Mouse (Mus musculus) CH12.LX (cell line): ENCODE data around the gene Trmu. TPM values are rescaled to one million over a fixed set of nuclear protein-coding genes. Genes with fewer than 3 reads are reported as not detected.

Experiments used
- DNase-seq: peaks from one replicate; pipeline ENCODE4 v3.0.0-alpha.2; 2013; ENCODE audit errors: extremely low read depth
- H3K27ac ChIP-seq: 2 replicates; pipeline ENCODE4 v1.5.1; 2012; ENCODE audit warnings: low read depth, mild to moderate bottlenecking, control low read depth, moderate library complexity; ENCODE audit not compliant: insufficient read depth
- H3K27me3 ChIP-seq: replicated peaks from 2 replicates; pipeline ENCODE3; 2012; ENCODE audit warnings: inconsistent platforms
- H3K36me3 ChIP-seq, 2 experiments: replicated peaks in 1 of 2; 2 replicates each; pipeline versions ENCODE3 to v1.6.1; 2012; ENCODE audit warnings: inconsistent platforms in 1 of 2, low read length in 1 of 2, mild to moderate bottlenecking in 1 of 2, mixed read lengths in 1 of 2, moderate library complexity in 1 of 2; ENCODE audit not compliant: control insufficient read depth in 1 of 2, insufficient read depth in 1 of 2
- H3K4me1 ChIP-seq, 2 experiments: 2 replicates each; pipeline ENCODE4 v1.6.1; 2012; ENCODE audit warnings: inconsistent platforms in 1 of 2, moderate library complexity in 1 of 2; ENCODE audit not compliant: insufficient read depth in 2 of 2, control insufficient read depth in 1 of 2
- H3K4me2 ChIP-seq: 2 replicates; pipeline ENCODE4 v1.6.1; 2012; ENCODE audit warnings: low read depth, mild to moderate bottlenecking, control low read depth; ENCODE audit not compliant: poor library complexity, insufficient read depth, severe bottlenecking
- H3K4me3 ChIP-seq, 3 experiments: fragments of 150-350 bp in 1 of 3; sonication (generic) in 1 of 3; replicated peaks in 1 of 3; 2 replicates each; pipeline versions ENCODE3 to v1.5.1; 2011 to 2012; ENCODE audit warnings: low read depth in 2 of 3, low read length in 2 of 3, mild to moderate bottlenecking in 2 of 3, moderate library complexity in 2 of 3, control low read depth in 1 of 3, improper control_type of control experiment in 1 of 3, inconsistent platforms in 1 of 3, mixed read lengths in 1 of 3; ENCODE audit not compliant: poor library complexity in 1 of 3
- H3K79me2 ChIP-seq: replicated peaks from 2 replicates; pipeline ENCODE4 v1.6.1; 2012; ENCODE audit warnings: mild to moderate bottlenecking, moderate library complexity; ENCODE audit not compliant: control insufficient read depth, poor library complexity, insufficient read depth, severe bottlenecking; ENCODE audit errors: extremely low read depth
- H3K9ac ChIP-seq: 2 replicates; pipeline ENCODE4 v1.6.1; 2012; ENCODE audit warnings: low read depth, mild to moderate bottlenecking, control low read depth, moderate library complexity; ENCODE audit not compliant: insufficient read depth
- H3K9me3 ChIP-seq: replicated peaks from 2 replicates; pipeline ENCODE3; 2012; ENCODE audit warnings: low read length, inconsistent platforms, mixed read lengths
- CTCF ChIP-seq, 2 experiments: IDR thresholded peaks in 1 of 2; conservative IDR thresholded peaks in 1 of 2; 2 replicates each; pipeline ENCODE4 v1.5.1; 2011 to 2012; ENCODE audit warnings: low read depth in 2 of 2, low read length in 2 of 2, improper control_type of control experiment in 1 of 2, inconsistent platforms in 1 of 2, mild to moderate bottlenecking in 1 of 2, moderate library complexity in 1 of 2
- E2F4 ChIP-seq: IDR thresholded peaks from 2 replicates; pipeline ENCODE4 v1.6.1; 2011; ENCODE audit warnings: low read depth, low read length, improper control_type of control experiment; ENCODE audit not compliant: insufficient replicate concordance
- HCFC1 ChIP-seq: IDR thresholded peaks from 2 replicates; pipeline ENCODE4 v1.6.1; 2012; ENCODE audit warnings: low read depth, mild to moderate bottlenecking, inconsistent platforms, low read length, improper control_type of control experiment
- IRF4 ChIP-seq: IDR thresholded peaks from 2 replicates; pipeline ENCODE4 v1.6.1; 2014; ENCODE audit warnings: low read depth, mild to moderate bottlenecking, inconsistent platforms, low read length, improper control_type of control experiment
- KAT2A ChIP-seq: IDR thresholded peaks from 2 replicates; pipeline ENCODE4 v1.6.1; 2012; ENCODE audit warnings: low read length, improper control_type of control experiment, inconsistent platforms; ENCODE audit not compliant: insufficient replicate concordance
- MAFK ChIP-seq: IDR thresholded peaks from 2 replicates; pipeline ENCODE4 v1.6.1; 2011; ENCODE audit warnings: low read length, improper control_type of control experiment; ENCODE audit not compliant: insufficient replicate concordance
- MAZ ChIP-seq: IDR thresholded peaks from 2 replicates; pipeline ENCODE4 v1.6.1; 2012; ENCODE audit warnings: low read depth, mild to moderate bottlenecking, inconsistent platforms, low read length, improper control_type of control experiment, moderate library complexity
- MXI1 ChIP-seq: IDR thresholded peaks from 2 replicates; pipeline ENCODE4 v1.6.1; 2011; ENCODE audit warnings: mild to moderate bottlenecking, low read depth, low read length, improper control_type of control experiment
- MYC ChIP-seq: IDR thresholded peaks from 2 replicates; pipeline ENCODE4 v1.6.1; 2011; ENCODE audit warnings: low read depth, mild to moderate bottlenecking, improper control_type of control experiment, low read length
- NELFE ChIP-seq: IDR thresholded peaks from 2 replicates; pipeline ENCODE4 v1.6.1; 2011; ENCODE audit warnings: low read depth, low read length, improper control_type of control experiment
- NRF1 ChIP-seq: IDR thresholded peaks from 2 replicates; pipeline ENCODE4 v1.6.1; 2014; ENCODE audit warnings: low read depth, mild to moderate bottlenecking, inconsistent platforms, low read length, improper control_type of control experiment, moderate library complexity
- POLR2AphosphoS2 ChIP-seq: IDR thresholded peaks from 2 replicates; pipeline ENCODE4 v1.6.1; 2011; ENCODE audit warnings: low read depth, low read length, improper control_type of control experiment
- RAD21 ChIP-seq: IDR thresholded peaks from 2 replicates; pipeline ENCODE4 v1.6.1; 2011; ENCODE audit warnings: low read depth, mild to moderate bottlenecking, low read length, improper control_type of control experiment, moderate library complexity
- TBP ChIP-seq: conservative IDR thresholded peaks from 2 replicates; pipeline ENCODE4 v1.6.1; 2011; ENCODE audit warnings: low read depth, low read length, improper control_type of control experiment
- TCF12 ChIP-seq: IDR thresholded peaks from 2 replicates; pipeline ENCODE4 v1.6.1; 2014; ENCODE audit warnings: low read depth, mild to moderate bottlenecking, inconsistent platforms, low read length, improper control_type of control experiment
- UBTF ChIP-seq: IDR thresholded peaks from 2 replicates; pipeline ENCODE4 v1.6.1; 2012; ENCODE audit warnings: low read depth, mild to moderate bottlenecking, inconsistent platforms, low read length, improper control_type of control experiment, moderate library complexity
- USF2 ChIP-seq: conservative IDR thresholded peaks from 2 replicates; pipeline ENCODE4 v1.6.1; 2011; ENCODE audit warnings: low read depth, low read length, improper control_type of control experiment
- ZC3H11A ChIP-seq: IDR thresholded peaks from 2 replicates; pipeline ENCODE4 v1.6.1; 2012; ENCODE audit warnings: low read depth, mild to moderate bottlenecking, inconsistent platforms, low read length, improper control_type of control experiment
- ZMIZ1 ChIP-seq: IDR thresholded peaks from 2 replicates; pipeline ENCODE4 v1.6.1; 2012; ENCODE audit warnings: low read depth, mild to moderate bottlenecking, inconsistent platforms, low read length, improper control_type of control experiment
- ZNF384 ChIP-seq: IDR thresholded peaks from 2 replicates; pipeline ENCODE4 v1.6.1; 2012; ENCODE audit warnings: low read depth, low read length, improper control_type of control experiment, inconsistent platforms
- dilution Hi-C: fragments of 300-500 bp; cut with MboI; formaldehyde crosslinking; loops from 2 replicates; pipeline ENCODE4 v1.14.3; 2020; ENCODE audit warnings: low sequenced_read_pairs; ENCODE audit not compliant: extremely low pct_unique_long_range_greater_than_20kb, extremely low pct_ligation_motif_present
- in situ Hi-C: fragments of 300-500 bp; cut with MboI; formaldehyde crosslinking; loops from 3 replicates; pipeline ENCODE4 v1.14.3; 2019; ENCODE audit warnings: low sequenced_read_pairs, low pct_ligation_motif_present, low pct_unique_long_range_greater_than_20kb, mixed read lengths
- polyA plus RNA-seq: library from polyadenylated mRNA; unstranded; fragments of >175 nt; gene quantifications from 2 replicates; pipeline ENCODE4 v1.2.1, GENCODE M21; 2012; ENCODE audit warnings: low read depth; ENCODE audit not compliant: insufficient read length
- total RNA-seq, 2 experiments: library from RNA; depleted of rRNA; stranded (reverse); fragments of 300-350 nt in 1 of 2; fragments of >200 nt in 1 of 2; gene quantifications; 2 replicates each; pipeline ENCODE4 v1.2.3; 2012 to 2014

Trmu gene
- total and polyA plus RNA-seq, 3 experiments = 20.2 to 26.4 (median 24.9) TPM

DNA sequence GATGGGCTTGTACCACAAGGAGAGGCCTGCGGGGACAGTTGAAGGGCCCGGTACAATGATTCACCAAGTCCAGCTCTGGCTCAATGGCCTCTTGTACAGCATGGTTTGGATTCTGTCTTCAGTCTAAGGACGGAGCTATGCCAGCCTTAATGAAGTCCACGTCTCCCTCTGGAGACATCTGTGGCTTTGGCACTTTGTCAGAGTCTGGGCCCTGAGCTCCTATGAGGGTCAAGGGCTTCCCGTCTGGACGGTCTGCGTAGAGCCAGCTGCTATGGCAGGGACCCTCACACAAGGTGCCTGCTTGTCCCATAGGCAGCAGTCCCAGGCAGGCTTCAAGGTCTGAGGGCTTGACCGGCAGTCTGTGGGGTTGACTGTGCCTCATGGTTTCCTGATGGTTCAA is 21.2 kb downstream of the Trmu start:
- Histone ChIP-seq H3K79me2 (no peaks in the 10 kb centered on the region), H3K4me3 (no peak overlapping the region), H3K9ac (no peak overlapping the region), H3K9me3 (no peaks in the 10 kb centered on the region)
- TF ChIP-seq HCFC1 (no peak), UBTF (no peak), ZNF384 (no peak), NRF1 (no peak), CTCF (conservative IDR thresholded peaks at IDR 0.05 in 1 of 2, IDR thresholded peaks at IDR 0.05 in 1 of 2; ENCODE audit: low read depth in 2 of 2, low read length in 2 of 2) (no peak), KAT2A (no peak), TCF12 (no peak)
- TF ChIP-seq, all 38 proteins: peak for 0
- Histone ChIP-seq H3K27me3 (no peaks in the 10 kb centered on the region), H3K4me2 (no peak overlapping the region), H3K27ac (no peak overlapping the region), H3K4me1 (peaks cover 0 to 24% of the 10 kb centered on the region in 2 experiments; a peak in 2 of 4 replicates), H3K36me3 (peaks cover 23 to 55% of the 10 kb centered on the region in 2 experiments)
- DNase-seq = no peak
- in situ Hi-C loops (no loop called here), dilution Hi-C loops (no loop called here)

- in situ Hi-C loops (no loop called here), dilution Hi-C loops (no loop called here)
- Histone ChIP-seq H3K4me3 (no peak overlapping the region), H3K27ac (no peak overlapping the region), H3K9ac (no peak overlapping the region), H3K79me2 (no peaks in the 10 kb centered on the region), H3K4me1 (peaks cover 0 to 24% of the 10 kb centered on the region in 2 experiments; a peak in 2 of 4 replicates), H3K4me2 (no peak overlapping the region), H3K9me3 (no peaks in the 10 kb centered on the region), H3K36me3 (peaks cover 18 to 50% of the 10 kb centered on the region in 2 experiments), H3K27me3 (no peaks in the 10 kb centered on the region)
- TF ChIP-seq ZNF384 (no peak), TBP (no peak), ZMIZ1 (no peak), HCFC1 (no peak), NELFE (no peak), IRF4 (no peak), MAFK (no peak), MAZ (no peak), KAT2A (no peak)
- no peak for DNase-seq
These were observed 21.7 kb downstream of the Trmu start for GRCm38 (mm10) chr15:85900801-85901200.

- Histone ChIP-seq H3K9me3 (no peaks in the 10 kb centered on the region), H3K27ac (no peak overlapping the region), H3K36me3 (peaks cover 7 to 33% of the 10 kb centered on the region in 2 experiments), H3K79me2 (no peaks in the 10 kb centered on the region), H3K27me3 (no peaks in the 10 kb centered on the region), H3K4me1 (peaks cover 1 to 14% of the 10 kb centered on the region in 2 experiments; a peak in 2 of 4 replicates), H3K9ac (no peak overlapping the region), H3K4me3 (no peak overlapping the region), H3K4me2 (no peak overlapping the region)
- dilution Hi-C loops (no loop called here), in situ Hi-C loops (no loop called here)
- DNase-seq = no peak
- TF ChIP-seq MAZ = no peak
- no peak for TF ChIP-seq RAD21
- TF ChIP-seq E2F4 = no peak
- no peak for TF ChIP-seq MXI1
- no peak for TF ChIP-seq ZMIZ1
- no peak for TF ChIP-seq POLR2AphosphoS2
- TF ChIP-seq ZC3H11A = no peak
- no peak for TF ChIP-seq MYC
- no peak for TF ChIP-seq NELFE
- no peak for TF ChIP-seq MAFK
- no peak for TF ChIP-seq USF2
These were observed 23.4 kb downstream of the Trmu start for GRCm38 (mm10) chr15:85902505-85902904.
